Mouse (Mus musculus): ENCODE results near the gene Tmem126a. TPM values are rescaled to one million over a fixed set of nuclear protein-coding genes. Genes with fewer than 3 reads are reported as not detected.

Gene Tmem126a
- total and polyA plus RNA-seq, 2 experiments, result 25.0 to 68.2 TPM

GRCm38 (mm10) chr7:90461441-90461840 lies 4.4 kb upstream of the Tmem126a start:
- TF ChIP-seq CTCF (IDR thresholded peaks at IDR 0.05; ENCODE audit: low read depth, low read length) (no peak), POLR2A (IDR thresholded peaks at IDR 0.05; ENCODE audit: extremely low read depth, insufficient read depth, low read length) (no peak)
- no peak for DNase-seq (ENCODE audit: extremely low read depth, low read depth, low spot score)
- H3K9ac ChIP-seq (ENCODE audit: low read depth, low read length), result no peak overlapping the region
- no peaks in the 10 kb centered on the region for H3K36me3 ChIP-seq (ENCODE audit: control insufficient read depth, insufficient read depth, low read length)
- no peaks in the 10 kb centered on the region for H3K4me1 ChIP-seq (ENCODE audit: control insufficient read depth, insufficient read depth, low read length)
- no peaks in the 10 kb centered on the region for H3K27me3 ChIP-seq (ENCODE audit: control insufficient read depth, insufficient read depth, low read length)
- H3K27ac ChIP-seq (replicated peaks; ENCODE audit: insufficient read depth, low read depth, low read length), result no peak overlapping the region
- no peak overlapping the region for H3K4me3 ChIP-seq (ENCODE audit: insufficient read depth, low read depth, low read length)
- WGBS, result 95% methylated on average over 5 of the region's 5 CpGs
- no peaks in the 10 kb centered on the region; the same call in 1 of the 2 replicates for H3K79me2 ChIP-seq (ENCODE audit: control insufficient read depth, insufficient read depth, low read length)

- Histone ChIP-seq H3K4me3 (ENCODE audit: insufficient read depth, low read depth, low read length) (no peak overlapping the region), H3K27me3 (ENCODE audit: control insufficient read depth, insufficient read depth, low read length) (no peaks in the 10 kb centered on the region), H3K27ac (replicated peaks; ENCODE audit: insufficient read depth, low read depth, low read length) (no peak overlapping the region), H3K36me3 (ENCODE audit: control insufficient read depth, insufficient read depth, low read length) (no peaks in the 10 kb centered on the region), H3K9ac (ENCODE audit: low read depth, low read length) (no peak overlapping the region), H3K4me1 (ENCODE audit: control insufficient read depth, insufficient read depth, low read length) (peaks cover 4% of the 10 kb centered on the region; the same call in 1 of the 2 replicates), H3K79me2 (ENCODE audit: control insufficient read depth, insufficient read depth, low read length) (no peaks in the 10 kb centered on the region; the same call in 1 of the 2 replicates)
- DNase-seq (ENCODE audit: extremely low read depth, low read depth, low spot score), result no peak
- peak; percentile 54 for TF ChIP-seq CTCF (IDR thresholded peaks at IDR 0.05; ENCODE audit: low read depth, low read length)
- TF ChIP-seq POLR2A (IDR thresholded peaks at IDR 0.05; ENCODE audit: extremely low read depth, insufficient read depth, low read length), result no peak
- WGBS, result 24% methylated on average over 14 of the region's 14 CpGs
Observed at GRCm38 (mm10) chr7:90460930-90461329, 3.9 kb upstream of the Tmem126a start.

- Histone ChIP-seq H3K36me3 (ENCODE audit: control insufficient read depth, insufficient read depth, low read length) (no peaks in the 10 kb centered on the region), H3K9ac (ENCODE audit: low read depth, low read length) (no peak overlapping the region), H3K4me3 (ENCODE audit: insufficient read depth, low read depth, low read length) (no peak overlapping the region), H3K4me1 (ENCODE audit: control insufficient read depth, insufficient read depth, low read length) (peaks cover 4% of the 10 kb centered on the region; the same call in 1 of the 2 replicates), H3K27me3 (ENCODE audit: control insufficient read depth, insufficient read depth, low read length) (no peaks in the 10 kb centered on the region), H3K27ac (replicated peaks; ENCODE audit: insufficient read depth, low read depth, low read length) (no peak overlapping the region), H3K79me2 (ENCODE audit: control insufficient read depth, insufficient read depth, low read length) (no peaks in the 10 kb centered on the region; the same call in 1 of the 2 replicates)
- WGBS, result 45% methylated on average over 10 of the region's 10 CpGs
- TF ChIP-seq CTCF (IDR thresholded peaks at IDR 0.05; ENCODE audit: low read depth, low read length), result no peak
- no peak for TF ChIP-seq POLR2A (IDR thresholded peaks at IDR 0.05; ENCODE audit: extremely low read depth, insufficient read depth, low read length)
- DNase-seq (ENCODE audit: extremely low read depth, low read depth, low spot score), result no peak
Observed at GRCm38 (mm10) chr7:90460330-90460729, 3.3 kb upstream of the Tmem126a start.

GRCm38 (mm10) chr7:90457517-90457916 lies 488 bp upstream of the Tmem126a start:
- DNase-seq (ENCODE audit: extremely low read depth, low read depth, low spot score), result no peak
- WGBS, result 2% methylated on average over 10 of the region's 10 CpGs
- peaks cover 16% of the 10 kb centered on the region for H3K36me3 ChIP-seq (ENCODE audit: control insufficient read depth, insufficient read depth, low read length)
- peak overlapping the region; percentile 76 for H3K4me3 ChIP-seq (ENCODE audit: insufficient read depth, low read depth, low read length)
- peak overlapping the region; percentile 89 for H3K9ac ChIP-seq (ENCODE audit: low read depth, low read length)
- peaks cover 2% of the 10 kb centered on the region; the same call in 1 of the 2 replicates for H3K79me2 ChIP-seq (ENCODE audit: control insufficient read depth, insufficient read depth, low read length)
- peaks cover 6% of the 10 kb centered on the region for H3K4me1 ChIP-seq (ENCODE audit: control insufficient read depth, insufficient read depth, low read length)
- H3K27ac ChIP-seq (replicated peaks; ENCODE audit: insufficient read depth, low read depth, low read length), result peak overlapping the region; percentile 61
- no peaks in the 10 kb centered on the region for H3K27me3 ChIP-seq (ENCODE audit: control insufficient read depth, insufficient read depth, low read length)
- TF ChIP-seq CTCF (IDR thresholded peaks at IDR 0.05; ENCODE audit: low read depth, low read length) (no peak), POLR2A (IDR thresholded peaks at IDR 0.05; ENCODE audit: extremely low read depth, insufficient read depth, low read length) (no peak)

GRCm38 (mm10) chr7:90456149-90456844 lies 732 bp downstream of the Tmem126a start:
- WGBS, result 3% methylated on average over 7 of the region's 7 CpGs
- TF ChIP-seq POLR2A (IDR thresholded peaks at IDR 0.05; ENCODE audit: extremely low read depth, insufficient read depth, low read length) (no peak), CTCF (IDR thresholded peaks at IDR 0.05; ENCODE audit: low read depth, low read length) (no peak)
- DNase-seq (ENCODE audit: extremely low read depth, low read depth, low spot score), result peak; percentile 46
- Histone ChIP-seq H3K27ac (replicated peaks; ENCODE audit: insufficient read depth, low read depth, low read length) (peak overlapping the region; percentile 22; the same call in 1 of the 2 replicates), H3K4me3 (ENCODE audit: insufficient read depth, low read depth, low read length) (peak overlapping the region; percentile 76), H3K79me2 (ENCODE audit: control insufficient read depth, insufficient read depth, low read length) (peaks cover 2% of the 10 kb centered on the region; the same call in 1 of the 2 replicates), H3K4me1 (ENCODE audit: control insufficient read depth, insufficient read depth, low read length) (peaks cover 6% of the 10 kb centered on the region), H3K27me3 (ENCODE audit: control insufficient read depth, insufficient read depth, low read length) (no peaks in the 10 kb centered on the region), H3K9ac (ENCODE audit: low read depth, low read length) (peak overlapping the region; percentile 9), H3K36me3 (ENCODE audit: control insufficient read depth, insufficient read depth, low read length) (peaks cover 23% of the 10 kb centered on the region)

- no peak for DNase-seq (ENCODE audit: extremely low read depth, low read depth, low spot score)
- no peak for TF ChIP-seq POLR2A (IDR thresholded peaks at IDR 0.05; ENCODE audit: extremely low read depth, insufficient read depth, low read length)
- TF ChIP-seq CTCF (IDR thresholded peaks at IDR 0.05; ENCODE audit: low read depth, low read length), result no peak
- Histone ChIP-seq H3K4me3 (ENCODE audit: insufficient read depth, low read depth, low read length) (peak overlapping the region; percentile 96), H3K9ac (ENCODE audit: low read depth, low read length) (peak overlapping the region; percentile 98), H3K36me3 (ENCODE audit: control insufficient read depth, insufficient read depth, low read length) (peaks cover 12% of the 10 kb centered on the region), H3K27ac (replicated peaks; ENCODE audit: insufficient read depth, low read depth, low read length) (peak overlapping the region; percentile 98), H3K4me1 (ENCODE audit: control insufficient read depth, insufficient read depth, low read length) (peaks cover 11% of the 10 kb centered on the region; the same call in 1 of the 2 replicates), H3K27me3 (ENCODE audit: control insufficient read depth, insufficient read depth, low read length) (no peaks in the 10 kb centered on the region), H3K79me2 (ENCODE audit: control insufficient read depth, insufficient read depth, low read length) (peaks cover 14% of the 10 kb centered on the region)
- 0% methylated on average over 6 of the region's 6 CpGs for WGBS
Observed at GRCm38 (mm10) chr7:90444206-90444605, 12.8 kb downstream of the Tmem126a start.
